Mouse (Mus musculus): ENCODE results near the gene Plxnb1. TPM values are rescaled to one million over a fixed set of nuclear protein-coding genes. Genes with fewer than 3 reads are reported as not detected.

The Plxnb1 gene
- polyA plus RNA-seq, 2 experiments = 8.2 to 31.0 TPM

GRCm38 (mm10) chr9:109084922-109085321 lies 10.3 kb upstream of the Plxnb1 start:
- Histone ChIP-seq H3K27ac (replicated peaks; ENCODE audit: low read depth, low read length) (no peak overlapping the region), H3K36me3 (ENCODE audit: control insufficient read depth, insufficient read depth, low read length) (peaks cover 7% of the 10 kb centered on the region), H3K4me1 (ENCODE audit: control insufficient read depth, insufficient read depth, low read length) (peaks cover 5% of the 10 kb centered on the region; the same call in 1 of the 2 replicates), H3K9me3 (ENCODE audit: control insufficient read depth, low read length) (no peaks in the 10 kb centered on the region), H3K27me3 (ENCODE audit: control insufficient read depth, insufficient read depth, low read length) (no peaks in the 10 kb centered on the region), H3K9ac (ENCODE audit: low read depth, low read length, severe bottlenecking) (no peak overlapping the region), H3K4me2 (replicated peaks; ENCODE audit: low read depth, low read length, severe bottlenecking) (no peak overlapping the region), H3K4me3 (replicated peaks; ENCODE audit: low read length) (no peak overlapping the region)
- no peak for TF ChIP-seq POLR2A (IDR thresholded peaks at IDR 0.05; ENCODE audit: borderline replicate concordance, extremely low read depth, insufficient read depth, insufficient read length)
- no peak for ATAC-seq (ENCODE audit: low FRiP score, low read depth)
- WGBS = 14% methylated on average over 2 of the region's 2 CpGs
- no peak for DNase-seq (ENCODE audit: low spot score)

DNA sequence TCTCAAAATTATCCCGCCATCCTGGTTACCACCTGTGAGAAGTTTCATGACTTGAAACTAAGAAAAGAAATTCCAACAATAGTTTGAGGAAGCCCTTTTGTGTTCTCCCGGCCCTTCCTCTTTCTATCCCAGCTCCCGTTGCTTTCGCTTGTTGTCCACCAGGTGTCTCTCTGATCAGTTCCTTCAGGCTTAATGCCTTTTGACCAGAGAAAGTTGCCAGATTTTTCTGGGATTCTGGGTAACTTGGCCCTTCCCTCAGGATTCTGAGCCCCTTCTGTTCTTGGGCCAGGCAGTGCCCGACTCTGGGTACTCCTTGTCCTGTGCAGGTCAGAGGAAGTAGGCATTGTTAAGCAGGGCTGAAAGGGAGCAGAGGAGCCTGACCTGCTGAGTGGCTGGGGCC lies 7.2 kb upstream of the Plxnb1 start:
- Histone ChIP-seq H3K4me1 (ENCODE audit: control insufficient read depth, insufficient read depth, low read length) (peaks cover 2% of the 10 kb centered on the region; the same call in 1 of the 2 replicates), H3K27ac (replicated peaks; ENCODE audit: low read depth, low read length) (no peak overlapping the region), H3K27me3 (ENCODE audit: control insufficient read depth, insufficient read depth, low read length) (no peaks in the 10 kb centered on the region), H3K9me3 (ENCODE audit: control insufficient read depth, low read length) (no peaks in the 10 kb centered on the region), H3K36me3 (ENCODE audit: control insufficient read depth, insufficient read depth, low read length) (peaks cover 16% of the 10 kb centered on the region), H3K4me3 (replicated peaks; ENCODE audit: low read length) (no peak overlapping the region), H3K9ac (ENCODE audit: low read depth, low read length, severe bottlenecking) (no peak overlapping the region), H3K4me2 (replicated peaks; ENCODE audit: low read depth, low read length, severe bottlenecking) (no peak overlapping the region)
- 20% methylated on average over 5 of the region's 5 CpGs for WGBS
- no peak for TF ChIP-seq POLR2A (IDR thresholded peaks at IDR 0.05; ENCODE audit: borderline replicate concordance, extremely low read depth, insufficient read depth, insufficient read length)
- DNase-seq (ENCODE audit: low spot score) = peak; percentile 62
- no peak for ATAC-seq (ENCODE audit: low FRiP score, low read depth)

GRCm38 (mm10) chr9:109090446-109090845 lies 4.7 kb upstream of the Plxnb1 start:
- H3K36me3 ChIP-seq (ENCODE audit: control insufficient read depth, insufficient read depth, low read length) = peaks cover 16% of the 10 kb centered on the region
- no peak overlapping the region for H3K27ac ChIP-seq (replicated peaks; ENCODE audit: low read depth, low read length)
- H3K27me3 ChIP-seq (ENCODE audit: control insufficient read depth, insufficient read depth, low read length) = no peaks in the 10 kb centered on the region
- no peak for TF ChIP-seq POLR2A (IDR thresholded peaks at IDR 0.05; ENCODE audit: borderline replicate concordance, extremely low read depth, insufficient read depth, insufficient read length)
- 72% methylated on average over 15 of the region's 15 CpGs for WGBS
- H3K9ac ChIP-seq (ENCODE audit: low read depth, low read length, severe bottlenecking) = no peak overlapping the region
- no peaks in the 10 kb centered on the region for H3K9me3 ChIP-seq (ENCODE audit: control insufficient read depth, low read length)
- no peak for ATAC-seq (ENCODE audit: low FRiP score, low read depth)
- no peak for DNase-seq (ENCODE audit: low spot score)
- H3K4me2 ChIP-seq (replicated peaks; ENCODE audit: low read depth, low read length, severe bottlenecking) = no peak overlapping the region
- H3K4me1 ChIP-seq (ENCODE audit: control insufficient read depth, insufficient read depth, low read length) = peaks cover 10% of the 10 kb centered on the region
- no peak overlapping the region for H3K4me3 ChIP-seq (replicated peaks; ENCODE audit: low read length)

DNA sequence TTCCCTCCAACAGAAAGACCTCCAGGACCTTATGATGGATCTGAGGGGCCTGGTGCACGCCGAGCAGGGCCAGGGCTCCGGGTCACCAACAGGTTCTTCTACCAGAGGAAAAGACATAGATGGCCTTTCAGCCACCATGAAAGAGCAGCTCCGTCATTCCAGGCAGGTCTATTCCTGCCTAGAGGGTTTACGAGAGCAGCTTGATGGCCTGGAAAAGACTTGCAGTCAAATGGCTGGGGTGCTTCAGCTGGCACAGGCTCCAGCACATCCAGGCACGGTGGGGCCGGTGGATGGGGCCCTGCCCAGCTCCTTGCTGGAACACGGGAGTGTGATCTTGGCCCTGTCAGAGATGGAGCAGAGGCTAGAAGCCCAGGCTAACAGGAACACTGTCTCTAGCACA lies 3.4 kb upstream of the Plxnb1 start:
- WGBS = 74% methylated on average over 8 of the region's 8 CpGs
- Histone ChIP-seq H3K9me3 (ENCODE audit: control insufficient read depth, low read length) (no peaks in the 10 kb centered on the region), H3K9ac (ENCODE audit: low read depth, low read length, severe bottlenecking) (no peak overlapping the region), H3K27ac (replicated peaks; ENCODE audit: low read depth, low read length) (no peak overlapping the region), H3K4me1 (ENCODE audit: control insufficient read depth, insufficient read depth, low read length) (peaks cover 17% of the 10 kb centered on the region), H3K27me3 (ENCODE audit: control insufficient read depth, insufficient read depth, low read length) (no peaks in the 10 kb centered on the region), H3K36me3 (ENCODE audit: control insufficient read depth, insufficient read depth, low read length) (peaks cover 16% of the 10 kb centered on the region), H3K4me2 (replicated peaks; ENCODE audit: low read depth, low read length, severe bottlenecking) (no peak overlapping the region), H3K4me3 (replicated peaks; ENCODE audit: low read length) (no peak overlapping the region)
- DNase-seq (ENCODE audit: low spot score) (no peak), ATAC-seq (ENCODE audit: low FRiP score, low read depth) (no peak)
- no peak for TF ChIP-seq POLR2A (IDR thresholded peaks at IDR 0.05; ENCODE audit: borderline replicate concordance, extremely low read depth, insufficient read depth, insufficient read length)

- ATAC-seq (ENCODE audit: low FRiP score, low read depth) (no peak), DNase-seq (ENCODE audit: low spot score) (no peak)
- Histone ChIP-seq H3K27me3 (ENCODE audit: control insufficient read depth, insufficient read depth, low read length) (no peaks in the 10 kb centered on the region), H3K36me3 (ENCODE audit: control insufficient read depth, insufficient read depth, low read length) (peaks cover 16% of the 10 kb centered on the region), H3K9me3 (ENCODE audit: control insufficient read depth, low read length) (no peaks in the 10 kb centered on the region), H3K4me3 (replicated peaks; ENCODE audit: low read length) (no peak overlapping the region), H3K27ac (replicated peaks; ENCODE audit: low read depth, low read length) (no peak overlapping the region), H3K4me2 (replicated peaks; ENCODE audit: low read depth, low read length, severe bottlenecking) (no peak overlapping the region), H3K4me1 (ENCODE audit: control insufficient read depth, insufficient read depth, low read length) (peaks cover 26% of the 10 kb centered on the region), H3K9ac (ENCODE audit: low read depth, low read length, severe bottlenecking) (no peak overlapping the region)
- WGBS = 67% methylated on average over 6 of the region's 6 CpGs
- no peak for TF ChIP-seq POLR2A (IDR thresholded peaks at IDR 0.05; ENCODE audit: borderline replicate concordance, extremely low read depth, insufficient read depth, insufficient read length)
Observed at GRCm38 (mm10) chr9:109092799-109093198, 2.4 kb upstream of the Plxnb1 start.

Measured in limb, embryonic 14.5 days (tissue).